Mouse (Mus musculus) hindbrain, embryonic 13.5 days (tissue): ENCODE measurements around the gene Zkscan4. TPM values are rescaled to one million over a fixed set of nuclear protein-coding genes. Genes with fewer than 3 reads are reported as not detected.

Experiments used
- microRNA counts: library from miRNA; unstranded; fragments of <30 nt; microRNA quantifications from one replicate; lab custom pipeline; 2016
- microRNA-seq: library from miRNA; unstranded; fragments of <30 nt; microRNA quantifications from one replicate; pipeline ENCODE4, GENCODE M21; 2016
- polyA plus RNA-seq: library from polyadenylated mRNA; unstranded; fragments of >200 nt; fragmentation: Nextera tagmentation; extraction: Ambion mirVana; gene quantifications from 2 replicates; pipeline ENCODE4 v1.2.1, GENCODE M21; 2015

Zkscan4 gene
- polyA plus RNA-seq, 1 experiment from 2014 or later, result 10.0 TPM

MicroRNAs encoded within 50 kb of the gene (microRNA counts, 519-probe panel; counts per million panel counts)
- microRNA mmu-miR-1896 (lab: Ali Mortazavi, UCI), result 3,957 counts per million, percentile 61 among the panel's probes with 10 or more counts

Small RNAs within 50 kb of the gene (microRNA-seq; reads per million reads assigned to microRNA genes)
- gene Mir1896, result not detected

Other genes starting within 250 kb of the Zkscan4 start
- not detected in 2 replicates for gene Gpx5, start 186.2 kb upstream of the Zkscan4 start, polyA plus RNA-seq
- not detected in 2 replicates for gene Gpx6, start 166.8 kb upstream of the Zkscan4 start, polyA plus RNA-seq
- gene Olfr1367, start 132.0 kb upstream of the Zkscan4 start, polyA plus RNA-seq, result not detected in 2 replicates
- gene Zscan12, start 116.1 kb upstream of the Zkscan4 start, polyA plus RNA-seq, result 13.5 and 15.5 TPM in 2 replicates
- 83.2 and 85.9 TPM in 2 replicates for gene Zkscan3, start 76.2 kb upstream of the Zkscan4 start, polyA plus RNA-seq
- 4.0 and 4.2 TPM in 2 replicates for gene Pgbd1, start 37.8 kb upstream of the Zkscan4 start, polyA plus RNA-seq
- gene Zscan26, start 25.2 kb upstream of the Zkscan4 start, polyA plus RNA-seq, result 22.5 and 25.2 TPM in 2 replicates
- gene Nkapl, start 10.4 kb upstream of the Zkscan4 start, polyA plus RNA-seq, result 4.2 and 4.6 TPM in 2 replicates
- gene Gm10065, start 534 bp downstream of the Zkscan4 start, polyA plus RNA-seq, result not detected in 2 replicates
- gene AK157302, start 16.3 kb downstream of the Zkscan4 start, polyA plus RNA-seq, result 0.44 and 0.57 TPM in 2 replicates
- 3.8 and 8.1 TPM in 2 replicates for gene Gm11273, start 22.5 kb downstream of the Zkscan4 start, polyA plus RNA-seq
- gene Zkscan8, start 52.2 kb downstream of the Zkscan4 start, polyA plus RNA-seq, result 5.8 and 6.6 TPM in 2 replicates
- 0.12 and 0.16 TPM in 2 replicates for gene Olfr1366, start 63.9 kb downstream of the Zkscan4 start, polyA plus RNA-seq
- 0.05 TPM in 2 replicates for gene Olfr1535, start 81.0 kb downstream of the Zkscan4 start, polyA plus RNA-seq
- gene Olfr1364, start 102.9 kb downstream of the Zkscan4 start, polyA plus RNA-seq, result not detected in 2 replicates
- not detected in 2 replicates for gene Olfr1362, start 135.1 kb downstream of the Zkscan4 start, polyA plus RNA-seq
- gene Olfr11, start 163.6 kb downstream of the Zkscan4 start, polyA plus RNA-seq, result 0.05 and 0.08 TPM in 2 replicates
- gene Olfr1361, start 184.5 kb downstream of the Zkscan4 start, polyA plus RNA-seq, result not detected in 2 replicates
- gene Olfr1360, start 198.5 kb downstream of the Zkscan4 start, polyA plus RNA-seq, result not detected in 2 replicates
- gene Olfr1359, start 219.2 kb downstream of the Zkscan4 start, polyA plus RNA-seq, result not detected in 2 replicates
- 1.1 and 1.9 TPM in 2 replicates for gene Hist1h2bl, start 237.2 kb downstream of the Zkscan4 start, polyA plus RNA-seq
- 12.9 and 14.0 TPM in 2 replicates for gene Hist1h2ai, start 237.5 kb downstream of the Zkscan4 start, polyA plus RNA-seq
- gene Hist1h3h, start 238.8 kb downstream of the Zkscan4 start, polyA plus RNA-seq, result 5.9 and 6.4 TPM in 2 replicates
- 1.9 and 2.3 TPM in 2 replicates for gene Hist1h2bm, start 243.1 kb downstream of the Zkscan4 start, polyA plus RNA-seq